Mouse (Mus musculus) urinary bladder, postnatal 36 days (tissue): Measurements from ENCODE around the gene Uncx.
"Not testable (repeated sequence)": the region's sequence is repeated elsewhere in the genome, so short reads cannot be mapped to it uniquely, and the experiment has no call there.

ENCODE experiments used
- DNase-seq, 2 experiments: peaks; one replicate each; pipeline ENCODE4 v3.0.0; 2022; ENCODE audit warnings: low spot score in 2 of 2, mixed read lengths in 1 of 2

Gene Uncx

GRCm38 (mm10) chr5:139561363-139562001 is 18.2 kb downstream of the Uncx start:
- DNase-seq = no peak

DNA sequence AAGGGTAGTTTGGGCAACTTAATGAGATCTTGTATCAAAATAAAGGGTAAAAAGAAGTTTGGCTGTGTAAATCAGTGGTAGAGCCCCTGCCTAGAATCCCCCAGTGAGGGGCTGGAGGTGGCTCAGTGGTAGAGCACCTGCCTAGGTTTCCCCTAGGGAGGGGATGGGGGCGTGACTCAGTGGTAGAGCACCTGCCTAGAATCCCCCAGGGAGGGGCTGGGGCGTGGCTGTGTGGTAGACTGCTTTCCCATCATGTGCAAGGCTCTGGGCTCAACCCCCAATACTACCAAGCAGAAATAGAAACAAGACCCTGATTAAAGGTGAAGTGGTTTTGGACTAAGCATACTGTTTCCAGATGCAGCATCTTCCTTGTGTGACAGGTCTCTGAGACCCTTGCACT is 21.4 kb downstream of the Uncx start:
- DNase-seq = no peak

DNA sequence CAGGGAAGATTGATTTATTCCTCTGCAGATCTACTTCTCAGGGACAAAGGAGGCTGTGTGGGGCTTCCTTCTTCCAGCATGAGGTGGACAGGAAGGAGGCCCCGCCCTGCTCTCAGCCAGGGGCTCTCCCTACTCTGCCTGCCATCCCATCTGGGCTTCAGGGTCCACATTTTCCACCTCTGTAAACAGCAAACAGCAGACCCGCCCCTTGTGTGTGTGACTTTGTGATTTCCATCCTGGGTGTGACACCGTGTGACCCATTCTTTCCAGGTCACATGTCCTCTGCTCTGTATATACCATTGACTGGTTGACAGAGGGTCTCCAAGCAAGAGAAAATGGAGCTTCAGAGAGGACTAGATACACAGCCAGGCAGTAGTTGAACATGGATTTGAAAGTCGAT is 22.2 kb downstream of the Uncx start:
- DNase-seq = no peak

- DNase-seq = no peak
Measured at GRCm38 (mm10) chr5:139566640-139567399, 23.5 kb downstream of the Uncx start.

DNA sequence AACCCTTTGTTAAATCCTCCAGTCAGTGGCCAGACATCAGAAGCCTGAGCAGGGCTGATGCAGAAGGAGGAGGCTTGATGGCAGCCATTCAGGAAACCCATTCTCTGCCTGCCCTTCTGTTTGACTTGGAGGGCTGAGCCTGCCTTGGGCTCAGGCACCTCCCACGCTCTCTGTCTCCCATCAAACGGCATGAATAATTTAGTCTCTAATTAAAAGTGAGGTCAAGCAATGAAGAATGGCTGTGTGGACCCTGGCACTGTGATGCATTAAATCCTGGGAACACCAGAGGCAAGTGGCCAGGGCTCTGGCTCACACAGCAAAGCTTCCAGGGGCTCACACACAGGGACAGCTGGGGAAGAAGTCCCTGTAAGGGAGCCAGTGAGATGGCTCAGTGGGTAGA is 24.8 kb downstream of the Uncx start:
- no peak for DNase-seq

DNA sequence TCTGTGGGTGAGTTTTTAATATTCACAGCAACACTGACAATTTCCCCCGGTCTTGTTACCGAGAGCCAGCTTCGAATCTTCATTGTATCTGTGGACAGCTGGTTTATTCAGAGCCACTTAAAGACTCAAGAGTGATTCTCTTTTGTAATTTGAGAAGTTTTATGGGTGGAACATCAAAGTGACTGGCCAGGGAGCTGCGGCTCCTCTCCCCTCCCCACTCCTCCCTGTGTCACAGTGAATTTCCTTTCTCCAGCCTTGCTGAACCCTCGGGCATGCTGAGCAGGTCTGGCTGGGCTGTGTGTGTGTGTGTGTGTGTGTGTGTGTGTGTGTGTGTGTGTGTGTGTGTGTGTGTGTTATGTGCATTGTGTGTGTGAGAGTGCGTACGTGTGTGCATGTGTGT is 29.2 kb downstream of the Uncx start:
- no peak for DNase-seq

DNA sequence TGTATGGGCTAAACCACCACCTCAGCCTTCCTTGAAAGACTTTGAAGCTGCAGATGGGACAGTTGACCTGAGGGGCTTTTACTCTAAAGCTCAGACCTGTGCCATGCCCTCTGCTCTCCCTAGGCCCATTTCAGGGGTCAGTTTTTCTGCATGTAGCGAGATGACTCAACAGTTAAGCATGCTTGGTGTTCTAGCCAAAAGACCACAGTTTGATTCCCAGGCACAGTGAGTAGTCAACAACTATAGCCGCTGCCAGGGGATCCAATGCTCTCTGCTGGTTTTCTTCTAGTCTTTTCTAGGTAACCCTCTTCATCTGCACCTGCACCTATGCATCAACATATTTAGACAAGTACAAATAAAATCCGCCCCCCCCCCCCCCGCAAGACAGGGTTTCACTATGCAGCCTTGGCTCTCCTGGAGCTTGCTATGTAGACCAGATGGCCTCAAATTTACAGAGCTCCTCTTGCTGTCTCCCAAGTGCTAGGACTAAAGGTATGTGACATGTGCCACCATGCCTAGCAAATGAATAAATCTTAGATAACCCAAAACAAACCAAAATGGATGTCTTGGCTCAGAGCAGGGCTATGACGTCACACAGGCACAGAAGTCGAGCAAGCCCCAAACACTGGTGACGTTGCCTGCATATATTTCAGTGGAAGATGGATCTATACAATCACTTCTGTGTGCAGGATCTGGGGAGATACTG is 30.5 kb downstream of the Uncx start:
- DNase-seq = no peak

- DNase-seq = no peak
Measured at GRCm38 (mm10) chr5:139575054-139575453, 31.8 kb downstream of the Uncx start.

- DNase-seq = no peak
Measured at GRCm38 (mm10) chr5:139580171-139580743, 37.0 kb downstream of the Uncx start.

GRCm38 (mm10) chr5:139581308-139581868 is 38.1 kb downstream of the Uncx start:
- no peak for DNase-seq

DNA sequence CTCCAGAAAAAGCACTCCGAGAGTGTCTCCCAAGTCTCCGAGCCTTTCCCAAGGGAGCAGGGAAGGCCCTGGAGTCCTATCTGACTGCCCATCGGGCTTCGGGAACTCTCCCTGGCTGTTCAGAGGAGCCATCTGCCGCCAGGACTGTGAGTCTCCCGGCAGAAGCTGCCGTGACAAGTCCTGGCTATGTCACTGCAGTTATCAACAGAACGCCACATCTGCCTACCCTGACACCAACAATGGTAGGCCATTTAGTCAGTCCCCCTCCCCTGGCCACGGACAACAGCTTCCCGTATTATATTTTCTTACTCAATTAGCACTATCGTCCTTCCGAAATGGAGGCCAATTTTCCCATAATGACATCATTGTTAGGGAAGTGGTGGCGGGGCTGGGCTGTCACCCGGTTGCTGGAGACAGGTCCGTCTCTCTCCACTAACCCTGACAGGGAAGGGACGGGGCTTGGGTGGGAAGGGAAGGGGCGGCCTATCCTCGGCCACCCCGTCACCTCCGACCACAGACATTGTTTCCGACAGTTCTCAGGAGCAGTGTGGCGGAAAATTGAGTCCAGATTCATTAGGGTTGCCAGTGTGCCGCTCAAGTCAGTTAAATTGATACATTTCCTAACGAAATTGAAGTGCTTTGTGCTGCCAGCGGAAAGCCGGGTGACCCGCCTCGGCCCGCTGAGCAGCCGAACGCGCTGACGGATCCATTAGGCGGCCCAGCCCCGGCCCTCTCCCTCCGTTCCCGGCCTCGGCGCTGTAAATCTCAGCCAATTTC is 41.9 kb downstream of the Uncx start:
- DNase-seq = no peak

DNA sequence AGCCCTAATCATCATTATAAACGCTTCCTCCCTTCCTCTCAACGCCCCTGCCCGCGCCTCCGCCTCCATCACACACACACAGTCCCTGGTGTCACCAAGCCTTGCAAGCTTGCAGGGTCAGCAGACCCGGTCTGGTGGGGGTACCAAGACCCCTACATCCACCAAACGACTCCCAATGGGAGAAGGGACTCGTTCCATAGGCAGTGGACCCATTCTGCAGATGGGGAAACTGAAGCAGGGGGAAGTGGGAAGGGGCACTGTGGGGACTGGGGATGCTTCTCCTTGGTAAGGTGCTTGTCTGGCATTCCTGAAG is 42.4 kb downstream of the Uncx start:
- no peak for DNase-seq

DNA sequence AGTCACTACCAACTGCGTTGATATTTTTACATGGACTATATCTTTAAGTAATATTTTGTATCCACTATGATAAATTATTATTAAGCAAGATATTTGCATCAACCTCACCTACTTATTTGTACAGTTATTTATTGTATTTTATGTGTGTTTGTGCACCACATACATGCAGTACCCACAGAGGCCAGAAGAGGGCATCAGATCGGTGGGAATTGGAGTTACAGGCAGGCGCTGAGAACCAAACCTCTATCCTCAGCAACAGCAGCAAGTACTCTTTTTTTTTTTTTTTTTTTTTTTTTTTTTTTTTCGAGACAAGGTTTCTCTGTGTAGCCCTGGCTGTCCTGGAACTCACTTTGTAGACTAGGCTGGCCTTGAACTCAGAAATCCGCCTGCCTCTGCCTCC is 44.2 kb downstream of the Uncx start:
- DNase-seq = not testable (repeated sequence)

- DNase-seq = not testable (repeated sequence)
Measured at GRCm38 (mm10) chr5:139590682-139591360, 47.5 kb downstream of the Uncx start.

GRCm38 (mm10) chr5:139592011-139592410 is 48.7 kb downstream of the Uncx start:
- no peak for DNase-seq

GRCm38 (mm10) chr5:139592850-139593249 is 49.6 kb downstream of the Uncx start:
- DNase-seq = no peak

DNA sequence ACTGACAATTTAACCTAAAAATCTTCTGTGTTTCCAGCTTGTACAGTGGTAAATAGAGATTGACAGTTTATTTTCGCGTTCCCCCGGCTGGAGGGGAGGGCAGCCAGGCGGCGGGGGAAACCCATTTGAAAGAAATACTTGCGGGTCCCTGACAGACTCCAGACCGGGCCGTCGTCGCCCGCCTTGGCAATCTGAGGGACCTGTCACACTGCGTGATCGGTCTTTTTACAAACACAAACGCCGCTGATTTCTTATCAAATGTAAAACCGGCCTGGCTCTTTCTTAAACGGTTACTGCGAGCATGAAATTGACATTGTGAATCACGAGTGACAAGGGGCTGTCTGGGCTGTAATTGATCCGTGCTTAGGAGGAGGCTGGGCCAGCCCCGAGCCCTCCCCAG is 50.5 kb downstream of the Uncx start:
- DNase-seq = no peak

- no peak for DNase-seq
Measured at GRCm38 (mm10) chr5:139595001-139595400, 51.7 kb downstream of the Uncx start.
